ENCODE assay signal across 10 mouse cellular contexts in genomic region chr17:40793921-40794854, GRCm38 (mm10). TPM values are rescaled to one million over a fixed set of nuclear protein-coding genes. Genes with fewer than 3 reads are reported as not detected.
A peak's percentile ranks its signal among the peaks of the same experiment; 100 is the strongest.
DNase-seq lines count a peak whose midpoint lies in the region; ATAC-seq and TF ChIP-seq lines count a peak whose summit lies in the region.
"Had no signal": no experiment of that assay in that cellular context is flagged by ENCODE, and none has a peak within 500 bp of the region (broad histone marks: within the 10 kb centered on the region; RNA-seq: fewer than 3 reads in every experiment).

No protein-coding gene starts in this region.

- peak; percentile 55; the same call in 1 of the 2 replicates for TF ChIP-seq EP300 in liver, postnatal 0 days (IDR thresholded peaks at IDR 0.05; ENCODE audit: low read depth)

- no peak overlapping the region for H3K4me3 ChIP-seq in kidney, adult 2 months (ENCODE audit: insufficient read depth, low read depth, low read length)
- no peak overlapping the region for H3K4me3 ChIP-seq in embryonic facial prominence, embryonic 10.5 days
- H3K4me3 ChIP-seq in liver, postnatal 0 days (ENCODE audit: low read depth, low read length) = no peak overlapping the region
- H3K4me3 ChIP-seq in stomach, embryonic 14.5 days (ENCODE audit: low read depth, low read length) = no peak overlapping the region

- H3K27me3 ChIP-seq in kidney, adult 2 months (replicated peaks; ENCODE audit: control insufficient read depth, insufficient read depth, low read length) = no peaks in the 10 kb centered on the region
- H3K27me3 ChIP-seq in embryonic facial prominence, embryonic 10.5 days (replicated peaks; ENCODE audit: low read depth, poor library complexity, severe bottlenecking) = no peaks in the 10 kb centered on the region
- H3K27me3 ChIP-seq in liver, postnatal 0 days (ENCODE audit: insufficient read depth, low read length) = no peaks in the 10 kb centered on the region
- H3K27me3 ChIP-seq in stomach, embryonic 14.5 days (ENCODE audit: control insufficient read depth, insufficient read depth, low read length) = no peaks in the 10 kb centered on the region

- peak; percentile 7 for DNase-seq in kidney, postnatal 10 days
- no peak for DNase-seq in kidney, adult 2 months
- peak; percentile 20 for DNase-seq in WW6 (ENCODE audit: low read depth, low spot score)
- DNase-seq in embryonic facial prominence, embryonic 10.5 days (ENCODE audit: low spot score) = peak; percentile 44
- peak; percentile 85 for DNase-seq in liver, postnatal 0 days
- DNase-seq in cerebellum, adult 9-11 months = no peak

- no peak; the same call in 1 of the 2 replicates for TF ChIP-seq CTCF in kidney, adult 2 months (conservative IDR thresholded peaks at IDR 0.05; ENCODE audit: insufficient read depth, insufficient read length, low read depth, low read length)
- TF ChIP-seq CTCF in liver, postnatal 0 days (IDR thresholded peaks at IDR 0.05; ENCODE audit: low read depth) = peak; percentile 83

- H3K27ac ChIP-seq in kidney, adult 2 months (ENCODE audit: insufficient read depth, low read depth, low read length) = no peak overlapping the region
- H3K27ac ChIP-seq in embryonic facial prominence, embryonic 10.5 days (replicated peaks) = no peak overlapping the region
- H3K27ac ChIP-seq in liver, postnatal 0 days (ENCODE audit: low read depth) = no peak overlapping the region
- H3K27ac ChIP-seq in stomach, embryonic 14.5 days (ENCODE audit: low read length) = no peak overlapping the region

- H3K4me2 ChIP-seq in liver, postnatal 0 days (ENCODE audit: low read depth, low read length) = peak overlapping the region; percentile 34
- no peak overlapping the region for H3K4me2 ChIP-seq in stomach, embryonic 14.5 days (replicated peaks; ENCODE audit: low read depth, low read length)

- TF ChIP-seq POLR2A in kidney, adult 2 months (IDR thresholded peaks at IDR 0.05; ENCODE audit: low read depth, low read length) = no peak

- no peaks in the 10 kb centered on the region for H3K9me3 ChIP-seq in embryonic facial prominence, embryonic 10.5 days
- no peaks in the 10 kb centered on the region for H3K9me3 ChIP-seq in liver, postnatal 0 days (ENCODE audit: low read length)
- H3K9me3 ChIP-seq in stomach, embryonic 14.5 days (ENCODE audit: control insufficient read depth, low read depth, low read length) = no peaks in the 10 kb centered on the region

- H3K4me1 ChIP-seq in kidney, adult 2 months (ENCODE audit: control insufficient read depth, insufficient read depth, low read length) = no peaks in the 10 kb centered on the region
- no peaks in the 10 kb centered on the region for H3K4me1 ChIP-seq in embryonic facial prominence, embryonic 10.5 days
- peaks cover 2% of the 10 kb centered on the region; the same call in 1 of the 2 replicates for H3K4me1 ChIP-seq in liver, postnatal 0 days (ENCODE audit: insufficient read depth)
- no peaks in the 10 kb centered on the region for H3K4me1 ChIP-seq in stomach, embryonic 14.5 days (ENCODE audit: control insufficient read depth, insufficient read depth, low read length)

- H3K9ac ChIP-seq in liver, postnatal 0 days (replicated peaks) = no peak overlapping the region
- no peak overlapping the region for H3K9ac ChIP-seq in stomach, embryonic 14.5 days (replicated peaks; ENCODE audit: low read depth, low read length)

- 56% methylated on average over 20 of the region's 20 CpGs for WGBS in kidney, adult 2 months
- 57% methylated on average over 20 of the region's 20 CpGs for WGBS in embryonic facial prominence, embryonic 10.5 days
- 41% methylated on average over 20 of the region's 20 CpGs for WGBS in liver, postnatal 0 days (ENCODE audit: insufficient replicate concordance)
- WGBS in stomach, embryonic 14.5 days = 49% methylated on average over 20 of the region's 20 CpGs

- peak; percentile 95 for ATAC-seq in liver, postnatal 0 days
- ATAC-seq in stomach, embryonic 14.5 days (ENCODE audit: insufficient number of reproducible peaks, insufficient read depth, low FRiP score, low read depth) = peak; percentile 33; the same call in 1 of the 2 replicates
- ATAC-seq in monocyte, adult 5-6 weeks (replicated peaks; ENCODE audit: insufficient number of reproducible peaks, low FRiP score, low TSS enrichment, poor library complexity, severe bottlenecking) = no peak

- no peaks in the 10 kb centered on the region for H3K36me3 ChIP-seq in kidney, adult 2 months (ENCODE audit: control insufficient read depth, insufficient read depth, low read length)
- H3K36me3 ChIP-seq in embryonic facial prominence, embryonic 10.5 days (replicated peaks) = no peaks in the 10 kb centered on the region
- H3K36me3 ChIP-seq in liver, postnatal 0 days (replicated peaks; ENCODE audit: insufficient read depth, low read length) = no peaks in the 10 kb centered on the region
- H3K36me3 ChIP-seq in stomach, embryonic 14.5 days (ENCODE audit: control insufficient read depth, insufficient read depth, low read length) = no peaks in the 10 kb centered on the region

RNA-seq across cellular contexts. Expression of gene Crisp2, which starts 12.6 kb away (rescaled TPM):
- 0.20 and 0.54 TPM in 2 replicates for polyA plus RNA-seq in kidney, adult 2 months (2012; rRNA removed)
- not detected in 2 replicates for polyA plus RNA-seq in embryonic facial prominence, embryonic 10.5 days (2016; fragmentation: Nextera tagmentation; extraction: Ambion mirVana)
- polyA plus RNA-seq in liver, postnatal 0 days (2015; fragmentation: Nextera tagmentation; extraction: Ambion mirVana) = 0.13 and 0.15 TPM in 2 replicates
- not detected in 2 replicates for polyA plus RNA-seq in stomach, embryonic 14.5 days (2014; fragmentation: Nextera tagmentation; extraction: Ambion mirVana)
- total RNA-seq in monocyte, adult 5-6 weeks (2017) = 2.0 TPM in 1 of 3 replicates, not detected in the others
- total RNA-seq: adrenal gland, postnatal 4 days; neutrophil, adult 5-6 weeks had no signal

RNA-seq across cellular contexts. Expression of gene Rhag, which starts 16.7 kb away (rescaled TPM):
- not detected in 2 replicates for polyA plus RNA-seq in kidney, adult 2 months (2012; rRNA removed)
- polyA plus RNA-seq in embryonic facial prominence, embryonic 10.5 days (2016; fragmentation: Nextera tagmentation; extraction: Ambion mirVana) = 5.0 and 5.6 TPM in 2 replicates
- 61.6 and 71.2 TPM in 2 replicates for polyA plus RNA-seq in liver, postnatal 0 days (2015; fragmentation: Nextera tagmentation; extraction: Ambion mirVana)
- 0.27 and 0.43 TPM in 2 replicates for polyA plus RNA-seq in stomach, embryonic 14.5 days (2014; fragmentation: Nextera tagmentation; extraction: Ambion mirVana)
- 0.49 TPM in 1 of 3 replicates, not detected in the others for total RNA-seq in monocyte, adult 5-6 weeks (2017)

Comparison
In these comparisons a context has a peak if more than half of its experiments do, and no peak if none do; other contexts are left out.
1. DNase-seq: peak in kidney, postnatal 10 days (single experiment), WW6 (single experiment), embryonic facial prominence, embryonic 10.5 days (single experiment) and liver, postnatal 0 days (single experiment); none in kidney, adult 2 months (single experiment) and cerebellum, adult 9-11 months (single experiment).